Mouse (Mus musculus): ENCODE measurements around the gene Ccdc12. TPM values are rescaled to one million over a fixed set of nuclear protein-coding genes. Genes with fewer than 3 reads are reported as not detected.

Ccdc12 gene
- polyA plus RNA-seq, 1 experiment from 2014 or later: 136 TPM

DNA sequence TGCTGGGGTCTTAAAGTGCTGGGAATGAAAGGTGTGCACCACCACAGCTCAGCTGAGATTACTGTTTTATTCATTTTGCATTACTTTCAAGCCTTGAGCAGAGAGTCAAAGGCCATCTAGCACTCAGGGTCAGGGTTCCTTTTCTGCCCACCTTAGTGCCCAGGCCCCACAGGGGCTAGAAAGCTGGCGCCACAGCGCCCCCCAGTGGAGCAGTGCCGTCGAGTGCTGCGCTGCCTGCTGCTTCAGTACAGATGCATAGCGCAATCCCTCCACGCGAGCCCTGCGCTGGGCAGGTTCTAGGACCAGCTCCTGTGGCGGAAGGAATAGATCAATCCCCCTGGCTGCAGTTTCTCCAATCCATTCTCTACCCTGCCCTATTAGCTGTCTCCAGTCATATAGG, 25.1 kb upstream of the Ccdc12 start:
- Histone ChIP-seq H3K4me1 (peaks cover 12% of the 10 kb centered on the region; the same call in 1 of the 2 replicates), H3K27me3 (peaks cover 66% of the 10 kb centered on the region)
- 6% methylated on average over 10 of the region's 10 CpGs for WGBS

DNA sequence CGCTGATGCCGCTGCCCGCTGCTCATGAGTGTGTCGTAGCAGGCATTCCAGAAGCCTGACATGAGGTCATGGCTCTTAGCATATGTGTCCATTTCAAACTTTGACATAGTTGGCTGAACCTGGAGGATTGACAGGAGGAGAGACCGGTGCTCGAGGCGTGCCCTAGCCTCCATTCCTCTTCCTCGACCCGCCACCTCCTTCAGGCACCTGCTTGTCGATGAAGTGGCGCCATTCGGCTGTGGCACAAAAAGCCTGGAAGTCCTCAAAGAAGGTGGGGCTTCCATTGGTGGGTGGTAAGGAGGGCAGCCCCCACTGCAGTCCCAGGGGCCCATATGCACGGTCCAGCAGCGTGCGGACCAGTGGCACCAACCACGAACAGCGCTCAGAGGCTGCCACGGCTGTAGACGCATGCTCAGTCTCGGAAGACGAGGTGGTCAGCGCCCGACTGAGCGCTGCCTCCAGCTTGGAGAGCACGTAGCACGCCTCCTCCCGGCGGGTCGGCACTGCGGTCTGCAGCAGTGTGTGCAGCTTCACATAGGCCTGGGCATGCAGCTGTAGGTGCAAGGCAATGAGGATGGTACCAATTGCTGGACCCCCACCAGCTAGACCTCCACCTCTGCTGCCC, 24.5 kb upstream of the Ccdc12 start:
- Histone ChIP-seq H3K4me3 (peak overlapping the region; percentile 36), H3K9me3 (no peaks in the 10 kb centered on the region), H3K27me3 (peaks cover 62% of the 10 kb centered on the region), H3K9ac (replicated peaks) (0 out of 2 replicates have a peak overlapping the region, but pooled peaks have one; percentile 11), H3K27ac (replicated peaks) (no peak overlapping the region), H3K36me3 (no peaks in the 10 kb centered on the region), H3K4me2 (replicated peaks) (peak overlapping the region; percentile 57), H3K4me1 (peaks cover 12% of the 10 kb centered on the region; the same call in 1 of the 2 replicates)
- WGBS: 17% methylated on average over 30 of the region's 30 CpGs
- peak; percentile 74 for ATAC-seq (ENCODE audit: low FRiP score, low read depth)

More for the DNA sequence above, 25.1 kb upstream of the Ccdc12 start:
- Histone ChIP-seq H3K36me3 (no peaks in the 10 kb centered on the region), H3K9me3 (no peaks in the 10 kb centered on the region), H3K9ac (replicated peaks) (0 out of 2 replicates have a peak overlapping the region, but pooled peaks have one; percentile 11), H3K27ac (replicated peaks) (no peak overlapping the region), H3K4me2 (replicated peaks) (peak overlapping the region; percentile 57), H3K4me3 (peak overlapping the region; percentile 36)
- ATAC-seq (ENCODE audit: low FRiP score, low read depth): 0 out of 2 replicates have a peak, but pooled peaks have one; percentile 14

DNA sequence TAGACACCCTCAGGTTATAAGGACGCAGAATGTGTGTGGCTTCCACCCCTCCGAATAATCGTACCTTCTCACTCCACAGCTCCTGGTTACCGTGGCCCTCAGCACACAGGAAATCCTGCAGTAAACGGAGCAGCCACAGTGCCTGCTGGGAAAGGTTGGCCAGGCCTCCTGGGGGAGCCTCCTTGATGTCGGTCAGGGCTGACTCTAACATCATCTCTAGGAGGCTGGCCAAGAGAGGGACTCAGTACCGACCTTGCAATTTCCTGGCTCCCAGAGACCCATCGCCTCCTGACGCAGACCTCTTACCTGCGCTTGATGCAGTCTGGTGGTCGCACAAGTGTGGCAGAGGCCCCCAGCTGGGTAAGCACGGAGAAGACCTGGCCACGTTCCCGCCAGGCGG, 23.6 kb upstream of the Ccdc12 start:
- 83% methylated on average over 15 of the region's 15 CpGs for WGBS
- Histone ChIP-seq H3K9ac (replicated peaks) (no peak overlapping the region), H3K4me3 (no peak overlapping the region), H3K27me3 (peaks cover 62% of the 10 kb centered on the region), H3K27ac (replicated peaks) (no peak overlapping the region), H3K4me1 (peaks cover 12% of the 10 kb centered on the region; the same call in 1 of the 2 replicates), H3K4me2 (replicated peaks) (no peak overlapping the region), H3K9me3 (no peaks in the 10 kb centered on the region), H3K36me3 (no peaks in the 10 kb centered on the region)
- ATAC-seq (ENCODE audit: low FRiP score, low read depth): no peak

DNA sequence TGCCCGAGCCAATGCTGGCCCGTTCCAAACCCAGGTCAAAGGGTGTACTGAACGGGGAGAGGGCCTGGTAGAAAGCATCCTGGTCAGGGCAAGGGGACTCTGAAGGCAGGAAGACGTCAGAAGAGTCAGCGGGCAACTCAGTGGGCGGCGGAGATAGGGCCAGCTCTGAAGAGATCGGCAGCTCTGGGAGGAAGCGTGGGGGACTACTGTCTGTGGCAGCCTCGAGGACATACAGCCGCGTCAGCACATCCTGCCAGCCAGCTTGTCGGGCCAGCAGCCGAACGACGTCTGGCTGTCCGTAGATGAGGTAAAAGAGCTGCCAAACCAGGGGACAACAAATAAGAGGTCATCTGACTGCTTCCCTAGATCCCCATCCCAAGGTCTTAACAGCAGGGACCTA, 22.4 kb upstream of the Ccdc12 start:
- 78% methylated on average over 17 of the region's 17 CpGs for WGBS
- no peaks in the 10 kb centered on the region for H3K9me3 ChIP-seq

DNA sequence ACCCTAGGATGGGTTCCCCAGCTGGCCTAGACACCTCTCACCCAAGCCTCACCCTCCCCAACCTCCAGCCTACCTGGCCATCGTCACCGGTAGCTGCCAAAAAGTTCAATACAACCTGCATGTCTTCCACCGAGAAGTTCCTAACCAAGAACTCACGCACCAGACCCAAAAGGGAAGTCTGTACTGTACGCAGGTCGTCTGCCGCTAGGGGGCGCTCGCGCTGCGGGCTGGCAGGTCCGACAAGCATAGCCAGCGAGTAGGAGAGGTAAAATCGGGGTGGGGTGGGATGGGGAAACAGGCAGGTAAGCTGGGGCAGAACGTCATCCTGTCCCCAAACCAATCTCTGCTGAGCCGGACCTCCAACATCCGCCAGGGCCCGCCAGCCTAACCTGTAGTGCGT, 21.1 kb upstream of the Ccdc12 start:
- no peaks in the 10 kb centered on the region for H3K36me3 ChIP-seq
- WGBS: 8% methylated on average over 19 of the region's 19 CpGs
- H3K9ac ChIP-seq (replicated peaks): no peak overlapping the region
- H3K4me2 ChIP-seq (replicated peaks): no peak overlapping the region
- H3K27me3 ChIP-seq: peaks cover 65% of the 10 kb centered on the region
- H3K27ac ChIP-seq (replicated peaks): no peak overlapping the region
- peak; percentile 27; the same call in 1 of the 2 replicates for ATAC-seq (ENCODE audit: low FRiP score, low read depth)
- H3K9me3 ChIP-seq: no peaks in the 10 kb centered on the region
- no peak overlapping the region for H3K4me3 ChIP-seq
- peaks cover 12% of the 10 kb centered on the region; the same call in 1 of the 2 replicates for H3K4me1 ChIP-seq

More for the DNA sequence above, 22.4 kb upstream of the Ccdc12 start:
- no peak overlapping the region for H3K4me2 ChIP-seq (replicated peaks)
- no peak overlapping the region for H3K4me3 ChIP-seq
- no peak for ATAC-seq (ENCODE audit: low FRiP score, low read depth)
- H3K9ac ChIP-seq (replicated peaks): 0 out of 2 replicates have a peak overlapping the region, but pooled peaks have one; percentile 28
- no peaks in the 10 kb centered on the region for H3K36me3 ChIP-seq
- H3K27ac ChIP-seq (replicated peaks): no peak overlapping the region
- peaks cover 12% of the 10 kb centered on the region; the same call in 1 of the 2 replicates for H3K4me1 ChIP-seq
- peaks cover 67% of the 10 kb centered on the region for H3K27me3 ChIP-seq

DNA sequence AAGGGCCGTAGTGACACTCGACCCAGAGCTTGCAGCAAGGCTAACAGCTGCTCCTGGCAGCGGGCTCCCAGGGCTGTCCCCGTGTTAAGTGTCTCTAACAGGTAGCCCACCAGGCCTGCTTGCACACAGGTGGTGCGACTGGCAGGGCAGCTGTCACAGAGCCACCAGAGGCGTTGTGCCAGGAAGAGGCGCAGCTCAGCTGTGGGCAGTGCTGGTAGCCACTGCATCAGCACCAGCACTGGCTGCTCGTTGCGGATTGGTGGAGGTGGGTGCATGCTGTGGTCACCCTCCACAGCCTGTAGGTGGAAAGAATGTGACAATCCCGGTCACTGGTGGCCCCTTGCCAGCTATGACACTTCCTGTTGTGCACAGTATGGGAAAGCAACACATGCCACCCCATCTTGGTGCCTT, 17.7 kb upstream of the Ccdc12 start:
- Histone ChIP-seq H3K9me3 (no peaks in the 10 kb centered on the region), H3K36me3 (no peaks in the 10 kb centered on the region), H3K4me3 (no peak overlapping the region), H3K27ac (replicated peaks) (no peak overlapping the region), H3K9ac (replicated peaks) (no peak overlapping the region), H3K27me3 (peaks cover 32% of the 10 kb centered on the region), H3K4me1 (peaks cover 7% of the 10 kb centered on the region; the same call in 1 of the 2 replicates), H3K4me2 (replicated peaks) (no peak overlapping the region)
- ATAC-seq (ENCODE audit: low FRiP score, low read depth): no peak
- 82% methylated on average over 10 of the region's 10 CpGs for WGBS

DNA sequence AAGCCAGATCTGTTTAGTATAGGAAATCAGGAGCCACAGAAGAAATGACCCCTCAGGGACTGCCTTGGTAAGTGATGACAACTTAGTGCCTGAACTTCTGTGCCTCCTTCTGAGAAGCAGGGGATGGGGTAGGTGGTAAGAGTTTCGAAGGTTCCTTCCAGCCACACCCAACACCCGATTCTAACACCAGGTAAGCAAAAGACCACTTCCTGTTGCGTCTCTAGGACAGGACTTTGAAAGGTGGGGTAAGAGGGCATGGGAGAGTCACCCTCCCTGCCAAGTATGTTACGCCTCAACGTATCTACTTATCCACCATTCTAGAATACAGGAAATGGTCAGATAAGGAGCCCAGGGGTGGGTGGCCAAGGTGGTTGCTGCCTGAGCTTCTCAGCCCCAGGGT, 15.3 kb upstream of the Ccdc12 start:
- H3K36me3 ChIP-seq: no peaks in the 10 kb centered on the region
- H3K27me3 ChIP-seq: peaks cover 12% of the 10 kb centered on the region; the same call in 1 of the 2 replicates
- no peaks in the 10 kb centered on the region for H3K4me1 ChIP-seq
- ATAC-seq (ENCODE audit: low FRiP score, low read depth): no peak
- H3K9me3 ChIP-seq: no peaks in the 10 kb centered on the region
- 86% methylated on average over 5 of the region's 5 CpGs for WGBS
- no peak overlapping the region for H3K27ac ChIP-seq (replicated peaks)
- no peak overlapping the region for H3K4me2 ChIP-seq (replicated peaks)
- no peak overlapping the region for H3K9ac ChIP-seq (replicated peaks)
- no peak overlapping the region for H3K4me3 ChIP-seq

DNA sequence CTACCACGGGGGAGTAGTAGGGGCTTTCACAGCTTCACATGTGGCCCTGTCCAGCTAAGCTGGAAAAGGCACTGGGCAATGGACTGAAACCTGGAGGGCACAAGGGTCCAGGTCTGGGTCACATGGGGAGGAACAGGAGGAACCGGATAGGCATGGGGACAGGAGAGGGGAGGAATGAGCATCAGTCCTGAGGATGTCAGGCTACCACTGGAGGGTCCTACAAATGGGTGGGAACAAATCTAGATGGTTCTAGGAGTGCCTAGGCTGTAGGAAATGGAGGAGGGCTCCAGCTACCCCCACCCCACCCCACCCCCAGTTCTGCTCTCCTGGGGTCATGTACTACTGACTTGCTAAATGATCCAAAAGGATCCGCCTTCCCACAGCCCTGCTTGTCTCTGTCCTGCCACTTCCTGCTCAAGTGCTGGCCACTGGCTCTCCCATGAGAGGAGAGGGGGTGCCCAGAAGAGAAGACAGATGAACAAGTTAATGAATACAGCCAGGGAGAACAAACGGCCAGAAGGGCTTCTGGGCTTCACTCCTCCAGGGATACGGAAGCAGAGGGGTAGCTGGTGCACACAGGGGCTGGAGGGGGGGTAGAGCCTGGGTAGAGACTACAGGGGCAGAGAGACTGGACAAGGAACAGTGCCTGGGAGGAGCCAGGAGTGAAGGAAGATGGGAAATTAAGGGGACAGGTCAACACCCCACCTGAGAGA, 13.3 kb upstream of the Ccdc12 start:
- H3K4me2 ChIP-seq (replicated peaks): no peak overlapping the region
- no peak overlapping the region for H3K4me3 ChIP-seq
- H3K27me3 ChIP-seq: peaks cover 9% of the 10 kb centered on the region; the same call in 1 of the 2 replicates
- H3K27ac ChIP-seq (replicated peaks): no peak overlapping the region
- H3K4me1 ChIP-seq: no peaks in the 10 kb centered on the region
- H3K36me3 ChIP-seq: no peaks in the 10 kb centered on the region
- no peaks in the 10 kb centered on the region for H3K9me3 ChIP-seq
- 62% methylated on average over 5 of the region's 5 CpGs for WGBS
- ATAC-seq (ENCODE audit: low FRiP score, low read depth): no peak
- no peak overlapping the region for H3K9ac ChIP-seq (replicated peaks)

DNA sequence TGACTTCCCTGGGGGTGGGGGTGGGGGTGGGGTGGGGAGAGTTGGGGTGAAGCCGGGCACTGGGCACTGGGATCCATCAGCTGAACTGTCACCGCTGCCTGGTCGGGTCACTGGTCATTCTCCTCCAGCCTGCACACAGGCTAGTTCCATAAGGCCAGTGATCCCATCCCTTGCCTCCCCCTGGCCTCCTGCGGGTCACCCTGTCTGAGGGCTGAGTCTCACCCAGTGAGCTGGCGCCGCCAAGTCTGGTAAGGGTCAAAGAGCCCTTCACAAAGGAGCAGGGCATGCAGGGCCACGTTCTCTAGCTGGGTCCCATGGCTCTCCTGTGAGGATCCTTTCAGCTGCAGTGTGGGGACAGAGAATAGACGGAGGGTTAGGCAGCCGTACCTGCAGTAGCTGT, 12.5 kb upstream of the Ccdc12 start:
- Histone ChIP-seq H3K9ac (replicated peaks) (no peak overlapping the region), H3K9me3 (no peaks in the 10 kb centered on the region), H3K4me2 (replicated peaks) (no peak overlapping the region), H3K27me3 (peaks cover 10% of the 10 kb centered on the region; the same call in 1 of the 2 replicates), H3K36me3 (no peaks in the 10 kb centered on the region), H3K4me3 (no peak overlapping the region), H3K4me1 (no peaks in the 10 kb centered on the region), H3K27ac (replicated peaks) (no peak overlapping the region)
- ATAC-seq (ENCODE audit: low FRiP score, low read depth): no peak
- WGBS: 71% methylated on average over 9 of the region's 9 CpGs

DNA sequence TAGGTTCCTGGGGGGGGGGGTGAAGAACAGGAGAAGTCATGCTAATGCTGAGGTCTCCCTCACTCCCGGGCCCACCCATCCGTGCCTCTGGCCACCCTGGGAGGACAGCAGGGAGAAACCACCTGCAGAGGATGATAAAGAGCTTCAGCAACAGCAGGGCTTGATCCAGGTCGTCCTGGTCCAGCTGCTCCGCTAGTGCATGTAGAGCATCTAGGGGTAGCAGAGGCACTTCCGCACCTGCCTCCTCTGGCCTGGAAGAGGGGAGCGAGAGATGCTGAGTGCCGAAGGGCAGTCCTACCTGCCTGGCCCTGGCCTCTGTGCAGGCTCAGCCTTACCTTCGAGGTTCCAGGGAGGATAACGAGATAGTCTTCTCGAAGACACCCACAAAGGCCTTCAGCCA, 12.0 kb upstream of the Ccdc12 start:
- WGBS: 82% methylated on average over 10 of the region's 10 CpGs
- Histone ChIP-seq H3K27ac (replicated peaks) (no peak overlapping the region), H3K4me2 (replicated peaks) (no peak overlapping the region), H3K9ac (replicated peaks) (no peak overlapping the region), H3K4me1 (peaks cover 3% of the 10 kb centered on the region), H3K4me3 (no peak overlapping the region), H3K9me3 (no peaks in the 10 kb centered on the region), H3K27me3 (peaks cover 10% of the 10 kb centered on the region; the same call in 1 of the 2 replicates), H3K36me3 (no peaks in the 10 kb centered on the region)
- no peak for ATAC-seq (ENCODE audit: low FRiP score, low read depth)

DNA sequence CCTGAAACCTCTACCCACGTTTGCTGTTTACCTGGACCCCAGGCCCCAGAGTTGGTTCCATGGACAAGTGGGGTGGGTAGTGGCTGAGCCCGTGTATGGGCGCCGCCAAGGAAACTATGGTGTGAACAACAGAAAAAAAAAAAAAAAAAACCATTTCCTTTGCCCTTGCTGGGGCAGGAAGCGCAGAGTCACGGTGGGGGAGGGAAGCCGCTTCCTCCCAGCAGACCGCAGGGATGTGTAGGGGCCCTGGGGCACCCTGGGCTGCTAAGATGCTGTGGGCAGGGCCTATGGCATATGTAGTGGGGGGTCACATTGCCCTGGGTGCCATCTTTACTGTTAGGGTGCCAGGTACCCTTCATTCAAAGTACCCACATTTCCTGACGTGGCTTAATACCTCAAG, 11.1 kb upstream of the Ccdc12 start:
- H3K9ac ChIP-seq (replicated peaks): no peak overlapping the region
- no peaks in the 10 kb centered on the region for H3K9me3 ChIP-seq
- peaks cover 10% of the 10 kb centered on the region; the same call in 1 of the 2 replicates for H3K27me3 ChIP-seq
- no peak overlapping the region for H3K4me3 ChIP-seq
- ATAC-seq (ENCODE audit: low FRiP score, low read depth): no peak
- H3K27ac ChIP-seq (replicated peaks): no peak overlapping the region
- no peak overlapping the region for H3K4me2 ChIP-seq (replicated peaks)
- WGBS: 90% methylated on average over 9 of the region's 9 CpGs
- peaks cover 13% of the 10 kb centered on the region for H3K4me1 ChIP-seq
- no peaks in the 10 kb centered on the region for H3K36me3 ChIP-seq

DNA sequence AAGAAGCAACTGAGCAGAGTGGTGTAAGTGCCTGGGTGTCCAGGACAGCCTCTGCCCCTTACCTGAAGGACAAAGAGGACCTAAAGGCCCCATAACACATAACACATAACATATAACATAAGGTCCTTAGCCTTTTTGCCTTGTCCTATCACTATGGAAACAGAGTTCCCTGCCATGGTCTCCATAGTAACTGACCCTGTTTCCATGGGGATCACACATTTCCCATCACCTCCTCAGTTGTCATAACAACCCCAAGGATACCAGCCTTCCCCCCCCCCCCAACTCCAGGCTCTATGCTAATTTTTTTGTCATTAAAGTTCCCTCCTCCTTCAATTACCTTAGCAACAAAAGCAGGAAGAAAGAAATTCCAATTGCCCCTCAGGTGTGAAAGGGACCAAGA, 6.5 kb upstream of the Ccdc12 start:
- Histone ChIP-seq H3K36me3 (no peaks in the 10 kb centered on the region), H3K27me3 (peaks cover 38% of the 10 kb centered on the region), H3K4me1 (peaks cover 42% of the 10 kb centered on the region), H3K9me3 (no peaks in the 10 kb centered on the region), H3K9ac (replicated peaks) (no peak overlapping the region), H3K4me2 (replicated peaks) (peak overlapping the region; percentile 22; the same call in 1 of the 2 replicates), H3K27ac (replicated peaks) (peak overlapping the region; percentile 69), H3K4me3 (no peak overlapping the region)
- no peak for ATAC-seq (ENCODE audit: low FRiP score, low read depth)
